Mouse (Mus musculus) fat pad, adult 2 months (tissue): Measurements from ENCODE around the gene Mbtps1.

Source experiments
- DNase-seq: peaks from one replicate; pipeline ENCODE4 v3.0.0-alpha.2; 2011; ENCODE audit warnings: low read depth, low spot score; ENCODE audit errors: extremely low read depth

Gene Mbtps1

DNA sequence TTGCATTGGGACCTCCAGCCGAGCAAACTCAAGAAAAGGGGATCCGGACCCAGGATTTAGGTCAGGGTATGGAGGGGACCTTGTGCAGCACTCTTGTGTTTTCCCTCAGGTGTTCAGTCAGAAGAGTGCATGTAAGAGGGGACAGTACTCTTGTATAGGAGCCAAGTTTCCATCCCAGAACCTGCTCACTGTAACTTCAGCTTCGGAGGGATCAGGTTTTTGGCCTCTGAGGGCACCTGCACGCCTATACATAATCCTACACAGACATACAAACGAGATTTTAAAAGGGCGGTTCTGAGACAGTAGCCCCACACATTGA lies 826 bp upstream of the Mbtps1 start:
- DNase-seq, result no peak

DNA sequence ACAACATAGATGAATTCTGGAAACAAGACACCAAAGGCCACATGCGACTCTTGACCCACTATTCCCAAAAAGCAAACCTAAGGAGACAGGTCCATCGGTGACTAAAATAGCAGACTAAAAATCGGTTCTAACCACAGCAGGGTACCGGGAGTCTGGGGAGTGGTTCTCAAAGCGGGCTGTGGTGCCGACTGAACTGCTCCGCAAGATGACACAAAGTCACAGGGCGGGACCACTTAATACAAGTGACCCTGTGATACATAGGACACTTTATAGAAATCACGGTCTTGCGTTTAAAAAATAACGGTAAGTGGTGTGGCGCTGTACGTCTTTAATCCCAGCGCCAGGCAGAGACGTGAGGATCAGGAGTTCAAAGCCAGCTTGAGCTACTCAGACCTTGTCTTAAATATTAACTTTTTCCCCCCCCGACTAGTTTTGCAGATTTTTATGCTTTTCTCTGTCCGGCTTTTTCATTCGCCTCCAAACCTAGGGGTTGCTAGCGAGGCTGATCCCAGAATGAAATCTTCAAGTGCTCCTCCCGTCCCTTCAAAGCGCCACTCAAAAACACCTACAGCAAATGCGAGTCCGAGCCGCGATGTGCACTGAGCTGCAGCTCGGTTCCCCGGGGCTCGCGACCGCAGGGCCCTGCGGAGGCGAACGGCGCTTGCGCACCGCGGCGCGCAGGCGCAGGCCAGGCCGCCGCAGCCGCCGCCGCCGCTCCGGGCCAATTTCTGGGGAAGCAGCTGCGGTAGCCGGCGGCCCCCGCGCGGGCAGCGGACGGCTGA lies 523 bp downstream of the Mbtps1 start:
- no peak for DNase-seq

DNA sequence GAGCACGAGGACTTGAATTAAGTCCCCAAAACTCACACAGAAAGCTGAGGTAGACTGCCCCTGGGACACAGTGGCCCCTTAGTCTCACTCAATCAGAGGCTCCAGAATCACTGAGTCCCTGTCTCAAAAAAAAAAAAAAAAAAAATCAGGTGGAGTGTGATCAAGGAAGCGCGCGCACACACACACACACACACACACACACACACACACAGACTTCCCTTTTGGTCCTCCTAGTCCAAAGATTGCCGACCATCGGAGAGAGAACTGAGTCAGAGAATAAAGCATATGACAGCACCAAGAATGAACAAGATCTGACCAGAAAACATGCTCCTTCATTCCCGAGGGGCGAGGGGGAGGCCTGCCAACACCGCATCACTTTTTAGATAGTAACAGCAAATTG lies 1.4 kb downstream of the Mbtps1 start:
- no peak for DNase-seq

DNA sequence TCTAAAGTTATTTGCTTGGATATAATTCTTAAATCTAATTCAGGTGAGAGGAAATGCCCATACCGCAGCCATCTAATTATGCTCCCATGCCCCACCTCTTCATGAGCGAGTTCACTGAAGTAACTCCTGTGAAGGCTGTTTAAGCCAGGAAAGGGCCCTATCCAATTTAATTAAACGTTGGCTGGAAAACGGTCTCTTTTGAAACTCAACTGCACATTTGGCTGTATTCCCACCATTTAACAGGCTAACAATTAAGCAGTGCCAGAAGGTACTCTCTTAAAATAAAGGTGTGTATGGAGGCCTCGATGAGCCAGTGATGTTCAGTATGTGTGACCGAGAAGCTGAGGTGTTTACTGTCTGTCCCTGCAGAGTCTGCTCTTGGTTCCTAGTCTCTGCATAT lies 2.7 kb downstream of the Mbtps1 start:
- DNase-seq, result peak; percentile 52

DNA sequence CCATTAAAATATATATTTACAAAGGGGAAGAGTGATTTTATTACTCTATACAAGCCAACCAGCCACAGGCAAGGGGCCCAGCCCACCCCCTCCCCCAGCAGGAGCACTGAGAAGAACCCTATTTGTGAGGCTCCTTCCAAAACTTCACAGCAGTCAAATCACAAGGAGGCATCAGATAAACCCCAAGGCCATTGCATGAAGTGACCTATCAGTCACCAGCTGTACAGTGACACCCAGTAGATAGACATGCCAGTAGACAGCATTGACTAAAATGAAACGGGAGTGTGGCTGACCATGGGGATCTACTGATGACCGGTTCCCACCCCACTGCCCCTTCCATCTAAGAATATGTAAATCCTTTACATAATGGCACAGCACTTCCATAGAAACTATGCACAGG lies 5.6 kb downstream of the Mbtps1 start:
- no peak for DNase-seq

DNA sequence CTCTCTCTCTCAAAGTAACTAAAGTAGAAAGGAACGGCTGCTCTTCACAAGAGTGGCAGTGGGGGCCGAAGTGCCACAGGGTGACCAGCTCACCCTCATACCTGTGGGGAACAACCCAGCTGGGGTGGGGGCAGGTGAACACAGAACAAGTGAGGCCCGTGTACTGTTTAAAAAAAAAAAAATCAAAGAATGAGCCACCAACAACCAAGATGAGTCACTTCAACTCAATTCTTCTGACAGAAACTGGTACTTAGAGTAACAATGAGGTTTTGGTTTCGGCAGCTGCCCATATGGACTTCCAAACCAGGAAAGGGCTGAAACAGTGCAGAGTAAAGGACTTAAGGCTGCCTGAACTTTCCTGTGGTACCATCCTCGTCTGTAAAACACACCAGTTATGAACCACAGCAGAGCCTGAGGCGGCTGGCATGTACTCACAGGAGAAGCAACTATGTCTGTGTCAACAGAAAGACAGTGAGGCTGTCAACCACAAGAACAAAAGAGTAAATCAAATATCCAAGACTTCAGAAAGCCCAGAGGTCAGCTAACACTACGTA lies 9.9 kb downstream of the Mbtps1 start:
- peak; percentile 66 for DNase-seq

DNA sequence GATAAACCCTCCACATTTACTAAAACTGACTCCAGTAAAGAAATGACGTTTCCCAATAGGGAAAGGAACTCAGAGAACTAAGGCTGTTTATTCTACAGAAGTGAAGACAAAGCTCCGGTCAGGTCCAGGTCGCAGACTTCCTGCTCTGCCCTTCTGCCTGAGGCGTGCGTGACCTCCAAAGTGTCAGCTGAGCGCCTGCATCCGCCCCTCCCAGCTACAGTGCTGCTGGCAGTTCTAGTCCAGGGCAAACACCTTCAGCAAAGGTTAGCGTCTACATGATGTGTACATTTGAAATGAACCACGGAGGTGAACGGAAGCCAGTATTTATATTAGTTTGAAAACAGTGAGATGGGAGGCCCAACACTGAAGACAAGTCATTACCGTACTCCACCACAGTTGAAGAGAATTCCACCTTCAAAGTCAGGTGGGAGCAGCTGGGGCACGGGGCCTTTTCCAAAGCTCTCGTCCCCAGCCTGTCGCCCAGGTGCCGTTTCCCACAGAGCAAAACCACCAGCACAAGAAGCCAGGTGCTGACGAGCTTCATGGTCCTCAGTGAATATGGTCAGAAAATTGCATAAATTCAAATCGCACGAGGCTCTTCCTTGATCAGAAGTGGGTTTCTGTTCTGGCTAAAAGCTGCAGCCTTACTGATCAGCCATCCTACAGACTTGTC lies 11.4 kb downstream of the Mbtps1 start:
- DNase-seq, result no peak

DNA sequence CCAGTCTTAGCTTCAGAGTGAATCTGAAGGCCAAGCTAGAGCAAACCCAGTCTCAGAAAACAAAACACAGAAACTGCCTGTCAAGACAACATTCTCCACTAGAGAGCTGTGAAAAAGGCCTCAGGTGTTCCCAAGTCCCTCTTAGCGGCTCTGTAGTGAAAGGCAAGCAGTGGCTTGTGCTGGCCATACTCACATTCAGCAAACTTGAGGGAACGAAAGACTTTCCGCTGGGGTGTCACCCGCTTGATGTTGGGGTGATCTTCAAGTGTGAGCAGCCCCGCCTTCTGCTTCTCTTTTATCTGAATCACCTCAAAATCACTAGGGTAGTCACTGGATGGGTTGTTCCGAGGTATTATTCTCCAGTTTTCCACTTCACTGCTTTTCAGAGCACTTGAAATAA lies 12.7 kb downstream of the Mbtps1 start:
- no peak for DNase-seq

DNA sequence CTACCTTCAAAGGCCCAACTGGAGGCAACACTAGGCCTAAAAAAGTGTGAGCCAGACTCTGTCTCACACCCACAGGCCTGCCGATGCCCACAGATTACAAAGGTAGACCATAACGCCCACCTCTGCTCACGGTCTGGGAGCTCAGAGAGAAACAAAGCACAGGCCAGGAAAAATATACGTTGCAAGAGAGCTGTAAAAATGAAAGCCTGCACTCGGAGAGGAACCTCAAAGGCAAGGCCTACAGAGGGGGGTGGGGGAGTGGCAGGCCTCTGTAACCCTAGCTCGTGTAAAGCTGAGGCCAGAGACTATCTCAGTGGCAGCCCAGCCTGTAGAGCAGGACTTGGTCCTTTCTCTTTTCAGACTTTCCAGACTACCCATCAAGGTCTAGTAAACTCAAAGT lies 13.4 kb downstream of the Mbtps1 start:
- peak; percentile 51 for DNase-seq

DNA sequence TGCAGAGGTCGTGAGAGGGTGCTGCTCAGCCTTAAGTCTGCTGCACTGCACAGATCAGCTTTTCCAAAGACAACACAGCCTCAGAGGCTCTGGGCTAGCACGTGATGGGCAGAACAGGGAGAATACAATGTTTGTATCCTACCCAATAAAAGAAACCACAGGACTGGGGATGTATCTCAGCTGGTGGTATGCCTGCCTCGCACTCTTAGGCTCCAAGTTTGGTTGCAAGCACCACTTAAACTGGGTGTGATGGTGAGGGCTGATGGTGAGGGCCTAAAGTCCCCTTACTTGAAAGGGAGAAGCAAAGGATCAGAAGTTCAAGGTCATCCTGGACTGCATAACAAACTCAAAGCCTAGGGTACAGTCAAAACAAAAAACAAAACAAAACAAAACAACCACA lies 13.9 kb downstream of the Mbtps1 start:
- DNase-seq, result no peak

DNA sequence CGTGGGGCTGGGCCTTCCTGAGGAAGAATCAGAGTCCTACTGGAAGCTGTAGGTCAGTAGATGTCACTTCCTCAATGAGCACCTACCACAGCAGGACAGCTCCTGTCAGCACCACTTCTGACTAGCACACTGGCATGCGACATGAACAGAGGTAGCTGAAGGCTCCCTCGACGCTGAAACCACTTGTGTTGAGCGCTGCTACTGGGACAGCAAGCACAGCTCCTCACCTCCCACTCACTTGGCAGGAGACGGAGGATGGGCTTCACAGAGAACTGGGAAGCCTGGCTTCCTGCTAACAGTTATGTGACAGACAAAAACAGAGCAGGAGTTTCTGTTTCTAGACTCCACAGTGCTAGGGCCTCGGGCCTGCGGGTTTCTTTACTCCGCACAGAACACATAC lies 26.6 kb downstream of the Mbtps1 start:
- no peak for DNase-seq

DNA sequence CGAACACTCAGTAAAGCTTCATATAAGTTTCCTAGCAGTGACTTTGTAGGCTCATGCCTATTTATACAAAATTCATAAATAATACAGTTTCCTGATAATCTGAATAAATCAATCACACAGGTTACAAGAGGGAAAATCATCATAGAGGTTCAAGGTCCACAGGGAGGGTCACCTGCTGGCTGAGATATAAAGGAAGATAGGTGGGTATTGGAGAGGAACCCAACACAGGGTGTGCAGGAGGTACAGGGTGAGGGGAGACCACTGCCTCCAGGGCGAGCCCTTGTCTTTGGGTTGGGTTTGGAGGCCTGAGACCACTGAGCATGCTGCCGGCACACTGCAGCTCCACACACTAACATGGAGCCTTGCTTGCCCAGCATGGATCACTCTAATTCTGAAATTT lies 27.1 kb downstream of the Mbtps1 start:
- no peak for DNase-seq

DNA sequence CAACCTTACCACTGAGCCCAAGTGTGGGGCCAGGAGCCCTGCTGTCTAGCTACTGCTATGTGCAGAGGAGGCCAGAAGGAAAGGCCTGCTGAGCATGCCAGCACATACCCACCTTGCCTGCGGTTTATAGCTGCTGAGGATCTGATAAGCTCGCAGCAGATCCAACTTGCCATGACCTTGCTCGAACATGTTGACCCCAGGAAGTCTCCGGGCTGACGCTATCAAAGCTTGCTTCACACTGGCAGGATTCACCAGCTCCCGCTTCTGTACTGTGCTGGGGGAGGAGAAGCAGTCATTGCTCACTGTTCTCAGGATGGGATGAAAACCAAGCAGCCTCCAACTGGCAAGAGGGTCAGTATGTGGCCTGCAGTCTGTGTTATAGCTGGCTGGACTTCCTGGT lies 27.6 kb downstream of the Mbtps1 start:
- DNase-seq, result no peak

DNA sequence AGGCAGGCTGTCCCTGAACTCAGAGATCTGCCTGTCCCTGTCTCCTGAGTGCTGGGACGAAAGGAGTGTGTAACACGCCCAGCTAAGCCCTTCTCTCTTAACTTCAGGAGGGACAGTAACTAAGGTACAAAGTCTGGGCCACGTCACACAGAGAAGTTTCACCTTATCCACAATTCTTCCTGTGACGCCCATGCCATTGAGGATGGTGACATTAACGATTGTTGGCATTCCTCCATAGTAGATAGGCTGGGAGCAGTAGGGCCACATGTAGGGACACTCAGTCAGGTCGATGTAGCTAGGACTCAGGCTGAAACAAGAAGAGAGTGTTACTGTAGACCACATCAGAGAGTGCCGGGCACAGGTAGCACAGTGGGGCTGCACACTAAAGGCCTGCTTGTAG lies 29.8 kb downstream of the Mbtps1 start:
- no peak for DNase-seq

DNA sequence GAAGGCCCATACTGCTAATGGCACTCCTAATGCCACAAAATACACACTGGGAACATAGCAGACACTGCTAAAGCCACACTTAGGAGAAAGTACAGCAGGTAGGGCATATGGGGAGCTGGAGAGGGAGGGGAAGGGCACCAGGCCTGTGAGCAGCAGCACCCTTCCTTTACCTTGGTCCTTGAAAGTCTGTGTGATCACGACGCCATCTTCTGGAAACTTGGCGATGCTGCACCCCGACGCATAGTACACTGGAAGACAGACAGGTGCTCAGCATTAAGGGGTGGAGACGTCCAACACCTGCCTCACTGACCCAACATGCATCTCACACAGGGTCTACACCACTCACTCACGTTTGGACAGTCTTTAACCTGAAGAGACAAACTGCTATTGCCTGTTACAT lies 38.4 kb downstream of the Mbtps1 start:
- no peak for DNase-seq

DNA sequence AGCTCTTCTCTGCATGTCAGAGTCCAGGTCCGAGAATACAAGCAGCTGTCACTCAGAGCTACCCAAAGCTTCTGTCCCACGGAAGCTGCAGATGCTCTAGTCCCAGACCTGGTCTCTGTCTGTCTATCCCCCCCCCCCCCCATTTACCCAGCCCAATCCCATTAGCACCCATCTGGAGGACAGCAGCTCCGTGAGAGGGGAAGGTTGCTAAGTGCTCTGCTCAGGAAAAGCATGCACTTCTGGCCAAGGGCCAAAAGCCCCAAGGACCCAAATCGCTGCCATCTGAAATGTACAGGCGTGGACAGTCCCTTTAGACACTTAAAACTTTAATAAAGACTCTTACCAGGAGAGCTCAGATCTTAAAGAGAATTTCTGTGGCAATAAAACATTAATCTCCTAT lies 41.9 kb downstream of the Mbtps1 start:
- DNase-seq, result no peak

DNA sequence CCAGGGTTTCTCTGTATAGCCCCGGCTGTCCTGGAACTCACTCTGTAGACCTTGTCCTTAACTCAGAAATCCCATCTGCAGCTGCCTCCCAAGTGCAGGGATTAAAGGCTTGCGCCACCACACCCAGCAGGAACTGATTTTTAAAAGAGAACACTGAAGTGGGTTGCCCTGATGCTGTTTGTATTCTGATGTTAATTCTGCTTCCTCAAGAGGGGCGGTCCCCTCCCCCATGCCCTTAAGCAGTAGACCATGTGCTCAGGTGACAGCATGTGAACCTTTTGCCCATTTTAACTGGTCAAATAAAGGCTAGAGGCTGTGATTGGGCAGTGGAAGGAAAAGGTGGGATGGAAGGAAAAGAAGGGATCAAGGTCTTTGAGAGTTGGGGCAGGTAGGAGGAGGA lies 42.8 kb downstream of the Mbtps1 start:
- no peak for DNase-seq

DNA sequence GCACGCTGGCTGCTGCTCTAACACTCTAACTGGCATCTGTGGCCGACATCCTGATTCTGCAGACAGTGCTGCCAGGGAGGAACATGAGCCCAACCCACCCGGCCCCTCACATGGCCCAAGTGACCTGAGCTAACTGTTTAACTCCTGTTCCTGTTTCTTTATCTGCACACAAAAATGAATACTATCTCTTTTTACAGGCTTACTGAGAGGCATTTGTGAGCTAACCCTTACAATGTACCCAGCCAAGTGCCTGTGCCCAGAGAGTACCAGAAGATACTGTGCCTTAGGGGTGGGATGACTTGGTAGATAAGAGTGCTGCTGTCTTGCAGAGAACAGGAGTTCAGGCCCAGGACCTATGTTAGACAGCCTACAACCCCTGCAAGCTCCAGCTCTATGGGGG lies 43.6 kb downstream of the Mbtps1 start:
- no peak for DNase-seq

DNA sequence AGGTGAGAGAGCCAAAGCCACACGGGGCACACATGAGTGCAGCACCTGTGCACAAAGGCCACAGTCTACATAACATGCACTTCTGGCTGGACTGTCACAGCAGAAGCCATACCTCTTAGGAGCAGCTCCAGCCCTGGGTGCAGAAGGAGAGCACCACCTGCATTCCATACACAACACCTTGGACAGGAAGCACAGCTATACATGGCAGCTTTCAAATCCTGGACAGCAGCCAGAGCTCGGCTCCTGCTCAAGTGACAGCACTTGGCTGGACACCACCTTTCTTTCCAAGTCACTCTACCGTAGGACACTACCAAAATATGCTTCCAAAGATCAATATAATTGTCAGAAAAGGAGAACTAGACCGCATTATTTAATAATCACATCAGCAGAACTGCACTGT lies 45.1 kb downstream of the Mbtps1 start:
- no peak for DNase-seq

DNA sequence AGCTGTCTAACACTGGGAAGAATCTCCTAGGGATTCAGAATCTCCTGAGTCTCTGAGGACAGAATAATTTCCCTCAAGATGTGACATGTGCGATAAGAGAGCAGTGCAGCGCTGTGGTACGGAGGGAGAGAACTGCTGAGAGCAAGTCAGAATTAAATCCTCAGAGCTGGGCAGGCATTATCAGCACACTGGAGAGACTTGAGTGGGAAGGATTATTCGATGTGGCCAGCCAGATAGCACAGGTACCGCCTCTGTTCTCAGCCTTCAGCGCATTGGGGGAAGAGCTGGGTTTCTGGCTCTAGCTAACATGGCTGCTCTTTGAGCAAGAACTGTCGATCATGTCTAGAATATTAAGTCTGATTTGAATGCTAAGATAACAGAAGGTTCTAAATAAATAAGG lies 46.8 kb downstream of the Mbtps1 start:
- no peak for DNase-seq

DNA sequence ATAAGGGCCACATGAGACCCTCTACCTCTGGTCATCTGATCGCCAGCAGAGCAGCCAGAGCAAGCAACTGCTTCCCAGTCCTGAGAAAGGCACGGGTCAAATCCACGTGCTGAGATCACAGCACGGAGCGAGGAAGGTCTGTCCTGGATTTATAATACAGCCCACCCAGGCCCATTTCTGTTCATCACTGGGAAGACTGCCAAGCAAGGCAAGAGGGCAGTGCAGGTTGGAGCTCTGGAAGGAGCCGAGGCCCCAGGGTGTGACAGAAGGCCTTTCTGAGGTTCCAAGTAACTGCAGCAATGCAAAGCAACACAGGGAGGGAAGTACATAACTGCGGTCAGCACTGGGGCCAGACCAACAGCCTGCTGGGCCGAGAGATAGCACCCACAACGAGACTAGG lies 48.1 kb downstream of the Mbtps1 start:
- DNase-seq, result no peak

DNA sequence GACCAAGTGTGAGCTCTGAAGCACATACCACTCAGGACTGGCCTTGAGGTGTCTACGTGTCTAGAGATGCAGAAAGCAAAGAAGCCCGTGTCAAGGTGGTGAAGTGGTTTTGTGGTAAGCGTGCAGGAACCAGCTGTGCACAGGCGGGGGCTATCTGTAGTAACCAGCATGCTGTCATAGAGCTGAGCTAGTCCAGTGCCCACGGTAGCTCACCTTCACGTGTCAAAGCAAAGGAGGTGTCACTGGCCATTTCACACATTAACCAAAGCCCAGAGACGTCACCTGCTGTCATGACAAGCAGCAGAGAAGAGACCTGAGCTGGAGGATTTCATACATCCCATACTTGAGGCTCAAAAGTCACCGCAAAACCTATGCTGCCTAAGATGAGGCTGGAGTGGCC lies 52.4 kb downstream of the Mbtps1 start:
- DNase-seq, result no peak

DNA sequence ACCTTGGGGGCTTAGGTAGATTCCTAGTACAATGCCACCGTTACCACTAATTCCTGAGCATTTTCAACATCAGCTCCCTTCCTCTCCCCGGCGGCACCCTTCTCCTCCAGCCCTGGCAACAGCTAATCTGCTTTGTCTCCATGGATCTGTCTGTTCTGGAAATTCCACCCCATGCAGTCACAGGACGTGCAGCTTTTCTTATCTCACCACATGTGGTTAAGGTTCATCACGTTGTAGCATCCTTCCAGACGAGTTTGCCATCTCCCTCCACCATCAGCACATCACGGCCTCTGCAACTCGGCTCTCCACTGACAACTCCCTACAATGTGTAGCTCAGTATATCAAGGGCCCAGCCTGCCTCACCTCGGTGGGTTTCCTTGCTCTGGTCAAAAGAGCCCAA lies 53.0 kb downstream of the Mbtps1 start:
- DNase-seq, result no peak
